Mouse (Mus musculus): Measurements from ENCODE around the gene Coq8b. TPM values are rescaled to one million over a fixed set of nuclear protein-coding genes. Genes with fewer than 3 reads are reported as not detected.

The Coq8b gene
- polyA plus RNA-seq, 1 experiment from 2014 or later = 21.1 TPM

DNA sequence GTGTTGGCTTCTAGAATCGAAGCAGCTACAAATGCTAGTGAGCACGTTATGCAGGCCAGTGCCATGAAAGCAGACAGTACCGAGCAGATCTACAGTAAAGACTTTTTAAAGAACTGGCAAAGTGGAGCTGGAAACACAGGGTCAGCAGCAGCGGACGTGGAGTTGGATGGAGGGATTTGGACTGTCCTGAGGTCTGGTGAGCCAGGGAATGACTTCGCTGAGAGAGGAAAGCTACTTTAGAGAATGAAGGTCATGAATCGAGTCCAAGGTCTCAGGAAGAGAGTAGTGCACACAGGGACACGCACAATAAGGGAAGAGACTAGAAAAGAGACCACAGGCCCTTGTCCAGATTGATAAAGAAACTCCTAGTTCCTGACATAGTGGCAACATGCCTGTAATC lies 35.2 kb upstream of the Coq8b start:
- Histone ChIP-seq H3K9ac (ENCODE audit: low read length) (no peak overlapping the region), H3K9me3 (replicated peaks; ENCODE audit: control insufficient read depth, low read length) (no peaks in the 10 kb centered on the region), H3K27ac (ENCODE audit: low read depth, low read length) (no peak overlapping the region), H3K4me2 (ENCODE audit: low read length) (no peak overlapping the region), H3K4me1 (ENCODE audit: control insufficient read depth, insufficient read depth, low read length) (peaks cover 11% of the 10 kb centered on the region), H3K4me3 (ENCODE audit: low read depth, low read length) (no peak overlapping the region), H3K27me3 (replicated peaks; ENCODE audit: control insufficient read depth, insufficient read depth, low read length) (no peaks in the 10 kb centered on the region), H3K36me3 (ENCODE audit: control insufficient read depth, insufficient read depth, low read length) (peaks cover 29% of the 10 kb centered on the region)
- ATAC-seq = no peak
- no peak for DNase-seq (ENCODE audit: low spot score)
- WGBS = 90% methylated on average over 8 of the region's 8 CpGs

DNA sequence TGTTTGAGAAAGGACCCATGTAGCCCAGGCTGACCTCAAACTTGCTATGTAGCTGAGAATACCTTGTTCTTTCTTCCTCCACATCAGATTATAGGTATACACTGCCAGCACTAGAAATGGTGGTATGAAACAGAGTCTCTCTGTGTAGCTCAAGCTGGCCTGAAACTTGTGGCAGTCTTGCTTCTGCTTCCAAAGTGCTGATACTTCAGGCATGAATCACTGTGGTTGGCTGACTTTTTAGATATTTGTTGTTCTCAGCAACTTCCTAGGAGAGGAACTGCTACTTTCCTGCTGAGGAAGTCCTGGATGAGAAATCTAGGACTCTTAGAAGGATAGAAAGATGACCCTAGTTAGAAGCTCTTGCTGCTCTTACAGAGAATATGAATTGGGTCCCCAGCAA lies 34.5 kb upstream of the Coq8b start:
- no peak overlapping the region for H3K27ac ChIP-seq (ENCODE audit: low read depth, low read length)
- peaks cover 11% of the 10 kb centered on the region for H3K4me1 ChIP-seq (ENCODE audit: control insufficient read depth, insufficient read depth, low read length)
- H3K4me2 ChIP-seq (ENCODE audit: low read length) = no peak overlapping the region
- ATAC-seq = no peak
- DNase-seq (ENCODE audit: low spot score) = no peak
- H3K4me3 ChIP-seq (ENCODE audit: low read depth, low read length) = no peak overlapping the region
- H3K27me3 ChIP-seq (replicated peaks; ENCODE audit: control insufficient read depth, insufficient read depth, low read length) = no peaks in the 10 kb centered on the region
- no peaks in the 10 kb centered on the region for H3K9me3 ChIP-seq (replicated peaks; ENCODE audit: control insufficient read depth, low read length)
- peaks cover 29% of the 10 kb centered on the region for H3K36me3 ChIP-seq (ENCODE audit: control insufficient read depth, insufficient read depth, low read length)
- no peak overlapping the region for H3K9ac ChIP-seq (ENCODE audit: low read length)

DNA sequence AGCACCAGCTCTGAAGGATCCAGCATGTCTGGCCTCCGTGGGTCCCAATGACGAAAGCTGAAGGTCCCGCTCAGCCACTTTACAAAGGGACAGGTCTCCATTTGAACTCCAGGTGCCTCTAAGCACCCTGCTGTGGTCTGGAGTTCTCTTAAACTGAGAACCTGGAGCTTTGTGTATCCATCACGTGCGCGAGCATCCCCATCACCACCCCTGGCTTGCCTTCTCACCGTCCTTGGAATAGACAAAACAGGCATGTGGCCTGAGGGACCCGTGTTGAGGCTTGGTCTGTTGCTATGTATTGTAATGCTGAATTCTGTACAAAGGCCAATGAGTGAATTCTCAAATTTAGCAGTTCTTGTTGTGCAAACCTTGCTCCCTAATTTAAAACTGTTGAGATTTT lies 34.0 kb upstream of the Coq8b start:
- Histone ChIP-seq H3K9ac (ENCODE audit: low read length) (no peak overlapping the region), H3K4me2 (ENCODE audit: low read length) (no peak overlapping the region), H3K36me3 (ENCODE audit: control insufficient read depth, insufficient read depth, low read length) (peaks cover 29% of the 10 kb centered on the region), H3K4me1 (ENCODE audit: control insufficient read depth, insufficient read depth, low read length) (peaks cover 11% of the 10 kb centered on the region), H3K4me3 (ENCODE audit: low read depth, low read length) (no peak overlapping the region), H3K27me3 (replicated peaks; ENCODE audit: control insufficient read depth, insufficient read depth, low read length) (no peaks in the 10 kb centered on the region), H3K9me3 (replicated peaks; ENCODE audit: control insufficient read depth, low read length) (no peaks in the 10 kb centered on the region), H3K27ac (ENCODE audit: low read depth, low read length) (no peak overlapping the region)
- DNase-seq (ENCODE audit: low spot score) = no peak
- ATAC-seq = no peak
- WGBS = 91% methylated on average over 8 of the region's 8 CpGs

DNA sequence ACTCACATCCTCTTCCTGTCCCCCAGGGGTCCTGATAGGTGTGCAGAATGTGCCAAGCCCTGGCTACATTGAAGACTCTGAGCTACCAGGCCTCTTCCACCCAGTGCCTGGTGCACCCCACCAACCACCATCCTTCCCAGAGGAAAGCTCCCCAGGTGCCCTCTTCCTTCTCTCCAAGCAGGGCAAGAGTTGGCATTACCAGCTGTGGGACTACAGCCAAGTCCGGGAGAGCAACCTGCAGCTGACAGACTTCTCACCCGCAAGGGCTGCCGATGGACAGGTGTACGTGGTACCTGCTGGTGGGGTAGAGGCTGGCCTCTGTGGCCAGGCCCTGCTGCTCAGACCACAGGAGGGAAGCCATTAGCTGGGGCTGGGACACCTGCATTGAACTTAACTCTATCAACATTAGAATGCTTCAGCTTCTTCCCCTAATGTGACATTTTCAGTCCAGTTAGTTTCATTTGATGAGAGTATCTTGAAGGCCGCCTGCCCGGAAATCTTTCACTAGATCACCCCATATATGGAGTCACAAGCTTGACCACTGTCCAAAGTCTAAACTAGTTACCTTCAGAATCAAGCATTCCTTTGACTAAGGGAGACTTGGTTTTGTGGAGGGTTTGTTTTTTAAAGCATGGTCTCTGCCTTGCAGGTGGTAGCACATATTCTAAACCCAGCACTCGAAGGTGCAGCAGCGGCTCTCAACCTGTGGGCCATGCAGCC lies 28.9 kb upstream of the Coq8b start:
- Histone ChIP-seq H3K36me3 (ENCODE audit: control insufficient read depth, insufficient read depth, low read length) (peaks cover 47% of the 10 kb centered on the region), H3K4me1 (ENCODE audit: control insufficient read depth, insufficient read depth, low read length) (no peaks in the 10 kb centered on the region), H3K27ac (ENCODE audit: low read depth, low read length) (no peak overlapping the region), H3K4me2 (ENCODE audit: low read length) (no peak overlapping the region), H3K27me3 (replicated peaks; ENCODE audit: control insufficient read depth, insufficient read depth, low read length) (no peaks in the 10 kb centered on the region), H3K4me3 (ENCODE audit: low read depth, low read length) (no peak overlapping the region), H3K9ac (ENCODE audit: low read length) (no peak overlapping the region), H3K9me3 (replicated peaks; ENCODE audit: control insufficient read depth, low read length) (no peaks in the 10 kb centered on the region)
- DNase-seq (ENCODE audit: low spot score) = no peak
- no peak for ATAC-seq
- 95% methylated on average over 8 of the region's 8 CpGs for WGBS

DNA sequence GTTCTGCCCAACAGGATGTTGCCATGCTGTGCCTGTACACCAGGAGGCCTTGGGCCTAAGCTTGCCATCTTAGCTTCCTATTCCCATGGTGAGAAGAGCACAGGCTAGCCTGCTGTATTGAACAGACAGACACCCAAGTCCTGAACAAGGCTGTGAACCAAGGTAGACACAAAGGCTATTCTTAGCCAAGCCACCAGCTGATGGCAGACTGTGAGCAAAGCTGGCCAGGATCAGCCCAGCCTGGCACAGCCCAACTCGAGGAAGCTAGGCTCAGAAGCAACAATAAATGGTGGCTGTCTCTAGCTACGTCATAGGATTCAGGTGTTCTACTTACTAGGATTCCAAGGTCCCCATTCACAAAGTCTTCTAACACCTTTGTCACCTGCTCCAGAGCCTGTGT lies 20.2 kb upstream of the Coq8b start:
- Histone ChIP-seq H3K4me1 (ENCODE audit: control insufficient read depth, insufficient read depth, low read length) (no peaks in the 10 kb centered on the region), H3K4me2 (ENCODE audit: low read length) (no peak overlapping the region), H3K9ac (ENCODE audit: low read length) (no peak overlapping the region), H3K27me3 (replicated peaks; ENCODE audit: control insufficient read depth, insufficient read depth, low read length) (no peaks in the 10 kb centered on the region), H3K36me3 (ENCODE audit: control insufficient read depth, insufficient read depth, low read length) (peaks cover 83% of the 10 kb centered on the region), H3K27ac (ENCODE audit: low read depth, low read length) (no peak overlapping the region), H3K4me3 (ENCODE audit: low read depth, low read length) (no peak overlapping the region), H3K9me3 (replicated peaks; ENCODE audit: control insufficient read depth, low read length) (no peaks in the 10 kb centered on the region)
- ATAC-seq (no peak), DNase-seq (ENCODE audit: low spot score) (no peak)
- WGBS = 93% methylated on average over 2 of the region's 2 CpGs

DNA sequence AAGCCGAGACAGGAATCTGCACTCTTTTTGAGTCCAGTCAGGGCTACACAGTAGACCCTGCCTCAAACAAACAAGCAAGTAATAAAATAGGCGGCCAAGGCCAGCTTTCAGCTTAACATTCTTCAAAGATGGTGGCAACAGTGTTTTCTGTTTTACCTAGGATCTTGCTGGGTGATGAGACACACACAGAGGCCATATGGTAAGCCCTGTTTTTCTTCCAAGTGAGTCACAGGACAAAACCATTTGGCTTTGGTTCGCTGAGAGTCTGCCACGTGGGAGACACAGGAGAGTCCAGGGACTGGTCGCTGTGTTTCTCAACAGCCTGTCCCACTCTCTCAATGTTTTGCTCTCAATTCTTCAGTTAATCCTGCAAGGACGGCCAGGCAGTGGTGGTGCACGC lies 14.2 kb upstream of the Coq8b start:
- Histone ChIP-seq H3K36me3 (ENCODE audit: control insufficient read depth, insufficient read depth, low read length) (peaks cover 46% of the 10 kb centered on the region), H3K4me2 (ENCODE audit: low read length) (no peak overlapping the region), H3K9me3 (replicated peaks; ENCODE audit: control insufficient read depth, low read length) (no peaks in the 10 kb centered on the region), H3K4me1 (ENCODE audit: control insufficient read depth, insufficient read depth, low read length) (no peaks in the 10 kb centered on the region), H3K27me3 (replicated peaks; ENCODE audit: control insufficient read depth, insufficient read depth, low read length) (no peaks in the 10 kb centered on the region), H3K9ac (ENCODE audit: low read length) (no peak overlapping the region), H3K27ac (ENCODE audit: low read depth, low read length) (no peak overlapping the region), H3K4me3 (ENCODE audit: low read depth, low read length) (no peak overlapping the region)
- no peak for DNase-seq (ENCODE audit: low spot score)
- WGBS = 85% methylated on average over 7 of the region's 7 CpGs
- no peak for ATAC-seq

DNA sequence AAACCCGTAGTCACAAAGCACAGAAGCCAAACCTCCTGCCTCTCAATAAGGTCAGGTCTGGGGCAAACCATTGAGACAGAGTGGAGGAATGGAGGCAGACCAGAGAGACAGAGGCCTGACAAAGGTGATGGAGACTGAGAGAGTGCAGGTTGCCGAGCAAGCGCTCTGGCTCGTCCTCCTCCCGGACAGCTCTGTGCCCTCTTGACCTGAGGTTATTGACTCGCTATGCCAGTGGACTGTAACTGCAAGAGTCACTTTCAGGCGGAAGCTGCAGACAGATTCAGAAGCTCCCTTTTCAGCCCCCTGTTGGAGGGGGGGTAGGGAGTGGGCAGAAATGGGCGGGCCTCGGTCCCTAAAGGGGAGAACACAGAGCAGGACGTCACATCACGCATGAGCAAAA lies 12.9 kb upstream of the Coq8b start:
- peaks cover 7% of the 10 kb centered on the region for H3K4me1 ChIP-seq (ENCODE audit: control insufficient read depth, insufficient read depth, low read length)
- DNase-seq (ENCODE audit: low spot score) = no peak
- H3K9ac ChIP-seq (ENCODE audit: low read length) = no peak overlapping the region
- no peak overlapping the region for H3K27ac ChIP-seq (ENCODE audit: low read depth, low read length)
- 89% methylated on average over 11 of the region's 11 CpGs for WGBS
- no peak overlapping the region for H3K4me2 ChIP-seq (ENCODE audit: low read length)
- no peaks in the 10 kb centered on the region for H3K27me3 ChIP-seq (replicated peaks; ENCODE audit: control insufficient read depth, insufficient read depth, low read length)
- no peak for ATAC-seq
- H3K9me3 ChIP-seq (replicated peaks; ENCODE audit: control insufficient read depth, low read length) = no peaks in the 10 kb centered on the region
- H3K4me3 ChIP-seq (ENCODE audit: low read depth, low read length) = no peak overlapping the region
- peaks cover 37% of the 10 kb centered on the region for H3K36me3 ChIP-seq (ENCODE audit: control insufficient read depth, insufficient read depth, low read length)

DNA sequence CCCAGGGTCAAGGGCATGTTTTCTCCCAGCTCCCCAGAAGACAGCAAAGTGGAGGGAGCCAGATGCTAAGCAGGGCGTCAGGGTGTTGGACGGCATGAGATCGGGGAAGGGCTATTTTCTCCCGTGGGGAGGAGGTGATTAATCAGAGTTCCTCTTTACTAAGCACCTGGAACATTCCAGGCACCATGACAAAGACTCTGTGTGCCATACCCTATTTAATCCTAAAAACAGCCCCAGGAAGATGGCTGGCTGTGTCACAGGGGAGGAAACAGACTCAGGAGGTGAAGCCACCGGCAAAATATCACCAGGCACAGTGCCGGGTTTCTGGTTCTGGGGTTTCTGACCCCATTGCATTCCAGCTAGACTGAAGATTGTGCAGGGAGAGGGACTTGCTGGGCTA lies 10.9 kb upstream of the Coq8b start:
- peaks cover 27% of the 10 kb centered on the region for H3K4me1 ChIP-seq (ENCODE audit: control insufficient read depth, insufficient read depth, low read length)
- H3K27ac ChIP-seq (ENCODE audit: low read depth, low read length) = no peak overlapping the region
- WGBS = 86% methylated on average over 6 of the region's 6 CpGs
- H3K4me2 ChIP-seq (ENCODE audit: low read length) = no peak overlapping the region
- H3K4me3 ChIP-seq (ENCODE audit: low read depth, low read length) = no peak overlapping the region
- no peak for DNase-seq (ENCODE audit: low spot score)
- no peaks in the 10 kb centered on the region for H3K27me3 ChIP-seq (replicated peaks; ENCODE audit: control insufficient read depth, insufficient read depth, low read length)
- ATAC-seq = no peak
- no peaks in the 10 kb centered on the region for H3K9me3 ChIP-seq (replicated peaks; ENCODE audit: control insufficient read depth, low read length)
- H3K9ac ChIP-seq (ENCODE audit: low read length) = no peak overlapping the region
- peaks cover 17% of the 10 kb centered on the region for H3K36me3 ChIP-seq (ENCODE audit: control insufficient read depth, insufficient read depth, low read length)

DNA sequence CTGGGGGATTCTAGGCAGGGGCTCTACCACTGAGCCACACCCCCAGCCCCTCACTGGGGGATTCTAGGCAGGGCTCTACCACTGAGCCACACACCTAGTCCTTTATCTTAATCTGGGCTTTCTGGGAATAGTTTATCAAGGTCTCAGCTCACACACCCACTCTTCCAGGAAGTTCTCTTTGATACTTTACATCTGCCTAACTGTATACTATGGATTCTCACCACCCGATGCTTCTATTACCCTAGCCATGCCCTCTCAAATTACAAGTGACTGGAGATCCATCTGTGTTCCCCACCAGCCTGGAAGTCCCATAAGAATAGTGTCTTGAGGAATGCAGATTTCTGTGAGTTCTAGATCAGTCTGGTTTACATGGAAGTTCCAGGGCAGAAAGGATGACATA lies 10.3 kb upstream of the Coq8b start:
- no peak overlapping the region for H3K27ac ChIP-seq (ENCODE audit: low read depth, low read length)
- no peaks in the 10 kb centered on the region for H3K9me3 ChIP-seq (replicated peaks; ENCODE audit: control insufficient read depth, low read length)
- H3K4me2 ChIP-seq (ENCODE audit: low read length) = no peak overlapping the region
- peaks cover 16% of the 10 kb centered on the region for H3K36me3 ChIP-seq (ENCODE audit: control insufficient read depth, insufficient read depth, low read length)
- no peak for DNase-seq (ENCODE audit: low spot score)
- 93% methylated on average over 1 of the region's 1 CpGs for WGBS
- no peak overlapping the region for H3K9ac ChIP-seq (ENCODE audit: low read length)
- no peaks in the 10 kb centered on the region for H3K27me3 ChIP-seq (replicated peaks; ENCODE audit: control insufficient read depth, insufficient read depth, low read length)
- peaks cover 33% of the 10 kb centered on the region for H3K4me1 ChIP-seq (ENCODE audit: control insufficient read depth, insufficient read depth, low read length)
- ATAC-seq = no peak
- H3K4me3 ChIP-seq (ENCODE audit: low read depth, low read length) = no peak overlapping the region

Measured in forebrain, embryonic 14.5 days (tissue).